Mouse (Mus musculus) liver, embryonic 11.5 days (tissue): ENCODE measurements around the gene Kcnq1. TPM values are rescaled to one million over a fixed set of nuclear protein-coding genes. Genes with fewer than 3 reads are reported as not detected.
A peak's percentile ranks its signal among the peaks of the same experiment; 100 is the strongest.

Experiments used
- ATAC-seq: fragments of 200-750 bp; cut with Nextera tagmentation; replicated peaks from 2 replicates; pipeline ENCODE4 v1.8.0; 2017; ENCODE audit warnings: moderate number of reproducible peaks, mild to moderate bottlenecking, moderate TSS enrichment, moderate library complexity; ENCODE audit not compliant: low FRiP score
- DNase-seq: peaks from one replicate; pipeline ENCODE4 v3.0.0-alpha.2; 2017; ENCODE audit warnings: low spot score
- H3K27ac ChIP-seq: fragments of 300-500 bp; sonication (generic); 2 replicates; pipeline ENCODE4 v1.5.1; 2014; ENCODE audit warnings: mild to moderate bottlenecking, low read depth, low read length, control low read depth
- H3K27me3 ChIP-seq: fragments of 300-500 bp; sonication (generic); replicated peaks from 2 replicates; pipeline ENCODE4 v1.6.1; 2014; ENCODE audit warnings: low read length, mixed read lengths; ENCODE audit not compliant: control insufficient read depth, insufficient read depth
- H3K36me3 ChIP-seq: fragments of 300-500 bp; sonication (generic); 2 replicates; pipeline ENCODE4 v1.6.1; 2014; ENCODE audit warnings: mild to moderate bottlenecking, low read length, moderate library complexity, mixed read lengths; ENCODE audit not compliant: control insufficient read depth, insufficient read depth
- H3K4me1 ChIP-seq: fragments of 300-500 bp; sonication (generic); replicated peaks from 2 replicates; pipeline ENCODE4 v1.6.1; 2014; ENCODE audit warnings: low read length, mixed read lengths; ENCODE audit not compliant: control insufficient read depth, insufficient read depth
- H3K4me2 ChIP-seq: fragments of 300-500 bp; sonication (generic); 2 replicates; pipeline ENCODE4 v1.6.1; 2014; ENCODE audit warnings: mild to moderate bottlenecking, control low read depth, moderate library complexity
- H3K4me3 ChIP-seq: fragments of 300-500 bp; sonication (generic); 2 replicates; pipeline ENCODE4 v1.5.1; 2014; ENCODE audit warnings: low read depth, low read length, control low read depth
- H3K9ac ChIP-seq: fragments of 300-500 bp; sonication (generic); 2 replicates; pipeline ENCODE4 v1.6.1; 2014; ENCODE audit warnings: low read depth, low read length, control low read depth
- H3K9me3 ChIP-seq: fragments of 300-500 bp; sonication (generic); 2 replicates; pipeline ENCODE4 v1.6.1; 2016; ENCODE audit warnings: low read length, inconsistent platforms, mixed read lengths; ENCODE audit not compliant: control insufficient read depth
- WGBS: fragments of 180-500 bp; shearing (Covaris S2); extraction: QIAGEN DNeasy Blood & Tissue Kit; methylation state at CpG from one replicate; pipeline ENCODE4 v1.1.7; 2014; 5-methylcytosine and 5-hydroxymethylcytosine counted together
- polyA plus RNA-seq: library from polyadenylated mRNA; unstranded; fragments of >200 nt; fragmentation: Nextera tagmentation; extraction: Ambion mirVana; gene quantifications from 2 replicates; pipeline ENCODE4 v1.2.1, GENCODE M21; 2014

Kcnq1 gene
- polyA plus RNA-seq, 1 experiment from 2014 or later, result 0.59 TPM

DNA sequence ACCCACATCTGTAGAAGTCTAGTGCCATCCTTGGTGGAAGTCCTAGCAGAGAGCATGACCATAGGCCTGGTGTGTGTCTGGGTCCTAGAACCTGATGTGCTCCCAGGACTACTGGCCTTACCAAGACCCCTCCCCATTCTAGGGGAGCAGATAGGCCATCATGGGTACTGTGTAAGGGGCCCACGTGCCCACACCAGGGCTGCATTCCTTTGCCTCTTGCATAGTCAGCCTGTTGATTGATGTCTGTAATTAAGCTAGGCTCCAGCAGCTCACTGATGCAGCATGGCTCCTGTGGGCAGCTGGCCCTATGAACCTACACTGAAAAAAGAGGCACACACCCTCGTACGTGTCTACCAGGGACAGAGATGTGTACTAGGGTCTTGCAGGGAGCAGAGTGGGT, 157.4 kb downstream of the Kcnq1 start:
- H3K36me3 ChIP-seq, result no peaks in the 10 kb centered on the region; the same call in 1 of the 2 replicates
- DNase-seq, result no peak
- no peak overlapping the region for H3K27ac ChIP-seq
- no peak overlapping the region for H3K9ac ChIP-seq
- no peaks in the 10 kb centered on the region; the same call in 1 of the 2 replicates for H3K4me1 ChIP-seq
- H3K27me3 ChIP-seq, result no peaks in the 10 kb centered on the region
- H3K4me2 ChIP-seq, result no peak overlapping the region
- no peak for ATAC-seq
- H3K4me3 ChIP-seq, result no peak overlapping the region
- H3K9me3 ChIP-seq, result no peaks in the 10 kb centered on the region
- WGBS, result 65% methylated on average over 3 of the region's 3 CpGs

DNA sequence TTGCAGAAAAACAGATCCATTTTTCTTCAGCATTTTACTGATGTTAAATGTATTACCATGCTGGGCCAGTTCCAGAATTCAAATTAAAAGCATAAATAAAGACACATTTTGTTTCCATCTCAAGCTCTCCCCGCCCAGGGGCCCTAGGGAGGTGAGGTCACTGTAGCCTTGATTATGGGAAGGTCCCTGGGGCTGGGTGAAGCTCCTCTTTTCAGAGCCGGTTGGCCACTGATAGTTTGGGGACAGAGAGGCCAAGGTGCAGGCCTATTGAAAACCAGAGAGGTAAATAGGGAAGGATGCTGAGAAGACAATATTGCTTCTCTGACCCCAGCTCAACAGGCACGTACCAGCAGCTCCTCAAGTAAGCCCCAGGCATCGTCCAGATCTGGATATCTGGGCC, 157.8 kb downstream of the Kcnq1 start:
- ATAC-seq (no peak), DNase-seq (no peak)
- no peak overlapping the region for H3K4me2 ChIP-seq
- H3K27me3 ChIP-seq, result no peaks in the 10 kb centered on the region
- H3K36me3 ChIP-seq, result no peaks in the 10 kb centered on the region; the same call in 1 of the 2 replicates
- H3K27ac ChIP-seq, result no peak overlapping the region
- 79% methylated on average over 4 of the region's 4 CpGs for WGBS
- H3K9me3 ChIP-seq, result no peaks in the 10 kb centered on the region
- H3K4me3 ChIP-seq, result no peak overlapping the region
- H3K4me1 ChIP-seq, result no peaks in the 10 kb centered on the region; the same call in 1 of the 2 replicates
- no peak overlapping the region for H3K9ac ChIP-seq

DNA sequence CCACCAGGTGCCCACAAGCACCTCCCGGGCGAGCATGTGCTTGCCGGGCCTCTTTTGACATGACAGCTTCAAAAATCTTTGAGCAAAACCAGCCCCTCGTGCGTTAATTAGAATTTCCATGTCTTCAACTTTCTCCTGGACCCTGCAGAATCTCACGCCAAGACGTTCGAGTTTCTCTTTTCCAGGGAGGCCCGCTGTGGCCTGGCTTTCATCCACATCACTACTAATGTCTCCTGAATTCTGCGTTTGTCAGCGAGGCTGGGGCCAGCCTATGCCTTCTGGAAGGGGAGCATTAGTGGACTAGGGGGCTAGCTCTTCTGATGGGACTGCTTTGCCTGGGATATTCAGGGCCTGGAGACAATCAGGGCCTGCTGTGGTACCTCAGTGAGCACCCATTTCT, 159.2 kb downstream of the Kcnq1 start:
- no peak overlapping the region for H3K27ac ChIP-seq
- DNase-seq, result peak; percentile 29
- no peak for ATAC-seq
- no peaks in the 10 kb centered on the region for H3K9me3 ChIP-seq
- H3K4me3 ChIP-seq, result no peak overlapping the region
- no peaks in the 10 kb centered on the region for H3K27me3 ChIP-seq
- no peak overlapping the region for H3K9ac ChIP-seq
- no peak overlapping the region for H3K4me2 ChIP-seq
- WGBS, result 71% methylated on average over 11 of the region's 11 CpGs
- peaks cover 2% of the 10 kb centered on the region; the same call in 1 of the 2 replicates for H3K36me3 ChIP-seq
- H3K4me1 ChIP-seq, result no peaks in the 10 kb centered on the region; the same call in 1 of the 2 replicates

DNA sequence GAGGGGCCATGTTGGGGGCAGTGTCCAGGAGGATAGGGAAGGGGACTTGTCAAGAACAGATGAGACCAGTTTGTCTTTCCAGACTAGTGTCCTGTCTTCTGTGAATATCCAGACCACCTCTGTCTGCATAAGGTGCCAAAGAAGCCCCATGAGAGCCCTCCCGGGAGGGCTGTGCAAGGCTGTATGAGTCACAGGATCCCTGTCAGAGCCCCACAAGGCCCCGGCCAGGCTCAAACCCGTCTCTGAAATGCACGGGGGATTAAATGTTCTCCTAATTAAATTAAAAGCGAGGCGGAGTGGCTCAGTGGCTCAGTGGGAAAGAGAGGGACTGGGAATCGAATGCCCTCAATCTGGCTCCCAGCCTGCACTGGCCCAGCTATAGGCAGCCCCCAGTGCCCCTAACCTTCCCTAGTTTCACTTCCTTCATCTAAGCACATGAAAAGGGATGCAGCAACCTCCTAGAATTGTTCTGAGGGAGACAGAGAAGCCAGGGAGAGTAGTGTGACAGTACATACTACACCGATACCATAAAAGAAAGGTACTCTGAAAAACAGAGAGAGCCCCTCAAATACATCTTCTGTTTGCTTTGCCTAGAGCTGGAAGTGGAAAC, 159.8 kb downstream of the Kcnq1 start:
- ATAC-seq, result no peak
- peak; percentile 23 for DNase-seq
- H3K9ac ChIP-seq, result no peak overlapping the region
- H3K4me3 ChIP-seq, result no peak overlapping the region
- no peaks in the 10 kb centered on the region for H3K9me3 ChIP-seq
- H3K36me3 ChIP-seq, result peaks cover 2% of the 10 kb centered on the region; the same call in 1 of the 2 replicates
- H3K4me1 ChIP-seq, result no peaks in the 10 kb centered on the region; the same call in 1 of the 2 replicates
- no peaks in the 10 kb centered on the region for H3K27me3 ChIP-seq
- H3K27ac ChIP-seq, result no peak overlapping the region
- no peak overlapping the region for H3K4me2 ChIP-seq
- WGBS, result 62% methylated on average over 8 of the region's 8 CpGs

DNA sequence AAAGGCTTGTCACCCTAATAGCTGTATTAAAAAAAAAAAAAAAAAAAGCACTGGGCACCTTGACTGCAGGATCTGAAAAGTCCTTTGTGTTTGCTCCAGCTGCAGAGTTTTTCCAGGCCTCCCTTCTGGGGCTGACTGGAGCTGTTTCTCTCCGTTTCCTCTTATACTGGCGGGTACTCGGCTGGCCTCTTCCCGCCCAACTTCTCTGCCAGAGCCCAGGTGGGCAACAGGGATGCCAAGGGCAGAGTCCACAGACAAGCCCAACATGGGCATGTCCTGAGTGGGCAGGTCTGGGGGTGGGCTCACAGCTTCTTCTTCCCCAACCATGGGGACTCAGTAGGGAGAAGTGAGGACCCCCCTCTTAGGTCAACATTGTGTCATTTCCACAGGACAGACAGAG, 167.6 kb downstream of the Kcnq1 start:
- no peak overlapping the region for H3K9ac ChIP-seq
- no peak overlapping the region for H3K27ac ChIP-seq
- no peak for ATAC-seq
- no peaks in the 10 kb centered on the region for H3K4me1 ChIP-seq
- 78% methylated on average over 4 of the region's 4 CpGs for WGBS
- no peak overlapping the region for H3K4me2 ChIP-seq
- H3K4me3 ChIP-seq, result no peak overlapping the region
- no peaks in the 10 kb centered on the region for H3K9me3 ChIP-seq
- peaks cover 2% of the 10 kb centered on the region; the same call in 1 of the 2 replicates for H3K36me3 ChIP-seq
- DNase-seq, result peak; percentile 12
- H3K27me3 ChIP-seq, result no peaks in the 10 kb centered on the region

DNA sequence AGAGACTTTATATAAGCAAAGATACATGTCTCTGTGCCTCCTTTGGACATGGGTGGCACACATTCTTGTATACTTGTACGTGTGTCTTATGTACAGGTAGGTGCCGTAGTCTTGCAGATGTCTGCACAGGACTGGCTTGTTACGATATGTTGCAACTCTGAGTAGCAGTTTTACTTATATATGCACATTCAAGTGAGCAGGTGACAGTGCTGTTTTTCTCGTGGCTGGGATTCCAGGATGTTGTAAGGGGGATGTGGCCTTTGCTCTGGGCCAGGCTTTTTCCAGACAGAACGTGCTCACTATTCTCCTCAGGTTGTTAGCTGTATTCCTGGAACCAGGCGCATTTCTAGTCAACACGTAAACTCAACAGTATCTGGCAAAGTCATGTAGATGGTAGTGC, 168.9 kb downstream of the Kcnq1 start:
- Histone ChIP-seq H3K4me3 (no peak overlapping the region), H3K27ac (no peak overlapping the region), H3K9me3 (no peaks in the 10 kb centered on the region), H3K9ac (no peak overlapping the region), H3K4me1 (no peaks in the 10 kb centered on the region), H3K4me2 (no peak overlapping the region), H3K27me3 (no peaks in the 10 kb centered on the region), H3K36me3 (no peaks in the 10 kb centered on the region)
- no peak for ATAC-seq
- no peak for DNase-seq
- 83% methylated on average over 7 of the region's 7 CpGs for WGBS

DNA sequence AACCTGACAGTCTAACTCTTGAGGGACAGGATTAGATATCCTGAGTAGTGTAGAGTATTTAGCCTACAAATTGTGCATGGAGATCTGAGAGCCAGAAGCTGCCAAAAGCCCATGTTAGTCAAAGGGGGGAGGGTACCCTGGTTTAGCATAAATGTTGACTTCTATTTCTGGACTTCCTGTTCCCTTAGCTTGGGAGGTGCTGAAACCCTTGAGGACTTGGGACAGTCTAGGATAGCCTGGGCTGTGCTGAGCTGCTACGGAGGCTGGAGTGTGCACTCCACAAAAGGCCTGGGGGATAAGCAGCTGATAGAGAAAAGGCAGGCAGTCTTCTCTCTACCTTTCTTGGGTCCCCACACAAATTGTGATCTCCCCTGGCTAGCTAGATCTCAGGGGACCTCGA, 177.5 kb downstream of the Kcnq1 start:
- ATAC-seq (no peak), DNase-seq (no peak)
- H3K4me1 ChIP-seq, result peaks cover 56% of the 10 kb centered on the region
- no peaks in the 10 kb centered on the region for H3K36me3 ChIP-seq
- H3K27me3 ChIP-seq, result no peaks in the 10 kb centered on the region
- H3K9me3 ChIP-seq, result no peaks in the 10 kb centered on the region
- H3K4me2 ChIP-seq, result no peak overlapping the region
- no peak overlapping the region for H3K9ac ChIP-seq
- 59% methylated on average over 2 of the region's 2 CpGs for WGBS
- no peak overlapping the region for H3K4me3 ChIP-seq
- no peak overlapping the region for H3K27ac ChIP-seq

DNA sequence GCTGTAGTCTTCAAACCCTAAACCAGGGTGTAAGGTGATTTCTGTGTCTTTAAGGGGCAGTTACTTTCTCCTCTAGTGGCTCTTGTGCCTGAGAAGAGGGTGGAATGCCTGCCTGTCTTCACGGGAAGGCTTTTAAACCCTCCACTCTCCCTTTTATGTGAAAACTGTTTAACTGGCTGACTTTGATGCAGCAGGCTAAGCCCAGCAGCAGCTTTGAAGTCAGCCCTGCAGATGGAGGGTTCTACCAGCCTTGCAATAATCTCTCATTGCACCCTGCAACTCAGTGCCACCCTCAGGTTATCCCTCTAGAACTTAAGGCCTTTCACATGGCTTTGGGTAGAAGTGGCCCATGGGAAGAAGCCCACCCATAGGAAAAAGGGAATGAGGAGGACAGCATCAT, 178.7 kb downstream of the Kcnq1 start:
- H3K27me3 ChIP-seq, result no peaks in the 10 kb centered on the region
- WGBS, result 36% methylated on average over 1 of the region's 1 CpGs
- peaks cover 68% of the 10 kb centered on the region for H3K4me1 ChIP-seq
- H3K4me2 ChIP-seq, result no peak overlapping the region
- H3K36me3 ChIP-seq, result no peaks in the 10 kb centered on the region
- no peak overlapping the region for H3K9ac ChIP-seq
- H3K4me3 ChIP-seq, result no peak overlapping the region
- ATAC-seq (no peak), DNase-seq (no peak)
- H3K27ac ChIP-seq, result no peak overlapping the region
- no peaks in the 10 kb centered on the region for H3K9me3 ChIP-seq

DNA sequence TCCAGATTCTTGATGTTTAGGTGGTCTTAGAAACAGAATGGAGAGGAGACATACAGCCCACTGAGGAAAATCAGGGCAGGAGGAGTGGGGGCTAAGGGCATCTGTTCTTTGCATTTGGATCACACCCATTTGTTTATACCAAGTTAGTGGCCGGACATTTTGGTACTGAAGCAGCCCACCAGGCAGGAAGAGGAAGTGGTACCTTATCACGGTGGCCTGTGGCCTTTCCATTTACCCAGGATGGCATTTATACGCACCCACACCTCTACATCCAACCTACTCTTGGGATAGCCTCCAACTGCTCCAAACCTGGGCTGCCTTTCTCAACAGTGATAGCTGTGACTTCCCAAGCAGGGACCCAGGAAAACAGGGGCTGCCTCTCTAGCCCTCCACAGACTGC, 179.3 kb downstream of the Kcnq1 start:
- no peaks in the 10 kb centered on the region; the same call in 1 of the 2 replicates for H3K36me3 ChIP-seq
- no peak overlapping the region for H3K4me2 ChIP-seq
- DNase-seq, result no peak
- no peak overlapping the region for H3K4me3 ChIP-seq
- WGBS, result 39% methylated on average over 3 of the region's 3 CpGs
- no peaks in the 10 kb centered on the region for H3K27me3 ChIP-seq
- no peak for ATAC-seq
- H3K27ac ChIP-seq, result no peak overlapping the region
- peaks cover 73% of the 10 kb centered on the region for H3K4me1 ChIP-seq
- no peaks in the 10 kb centered on the region for H3K9me3 ChIP-seq
- no peak overlapping the region for H3K9ac ChIP-seq
